Mouse (Mus musculus) erythroblast, embryonic 14.5 days (primary cell): ENCODE data around the gene Bik.

ENCODE experiments used
- GATA1 ChIP-seq: IDR thresholded peaks from 2 replicates; pipeline ENCODE4 v1.6.1; 2012; ENCODE audit warnings: low read length, inconsistent platforms, mixed read lengths
- TAL1 ChIP-seq: IDR thresholded peaks from 3 replicates; pipeline ENCODE4 v1.6.1; 2012; ENCODE audit warnings: low read length, inconsistent platforms, mixed read lengths

GRCm38 (mm10) chr15:83531961-83532469 is 5.4 kb downstream of the Bik start:
- TF ChIP-seq TAL1 (no peak), GATA1 (no peak)
